In genomic region chr9:54336532-54337144, GRCm38 (mm10) we compare ENCODE assay signal across 10 mouse cellular contexts. TPM values are rescaled to one million over a fixed set of nuclear protein-coding genes. Genes with fewer than 3 reads are reported as not detected.
DNase-seq lines count a peak whose midpoint lies in the region; ATAC-seq lines count a peak whose summit lies in the region.
"Had no signal": no experiment of that assay in that cellular context is flagged by ENCODE, and none has a peak within 500 bp of the region (broad histone marks: within the 10 kb centered on the region; RNA-seq: fewer than 3 reads in every experiment).

No protein-coding gene starts in this region.

- peak; percentile 13 for DNase-seq in CD4-positive, CD25-positive, alpha-beta regulatory T cell, adult 2 months (ENCODE audit: low read depth, low spot score)
- DNase-seq in NIH3T3 (ENCODE audit: low read depth), result peak; percentile 81
- DNase-seq in cerebellum, adult 9-11 months, result peak; percentile 23
- DNase-seq in frontal cortex, postnatal 10 days (ENCODE audit: low spot score in 2 of 2), result peak; percentile 21 to 57
- peak; percentile 29 to 71 for DNase-seq in layer of hippocampus, adult 8-10 months (ENCODE audit: low spot score in 2 of 2)
- peak; percentile 56 for DNase-seq in lung, postnatal 36 days
- peak; percentile 71 for DNase-seq in right cerebral cortex, postnatal 4 days
- DNase-seq: liver, embryonic 13.5 days had no signal

- no peak for ATAC-seq in CD4-positive, CD25-positive, alpha-beta regulatory T cell, adult 4 months

RNA-seq across cellular contexts. Expression of gene Gldn, which starts 50.4 kb away (rescaled TPM):
- not detected for polyA plus RNA-seq in CD4-positive, CD25-positive, alpha-beta regulatory T cell, adult 4 months (2017; shearing (Covaris generic))
- 1 to 10 TPM in 2 of 4 experiments, under 1 TPM in 2; 0.93 to 4.7 (median 2.0) TPM for total RNA-seq in layer of hippocampus, adult 8-10 months (2022)
- polyA plus RNA-seq: C2C12; liver, embryonic 13.5 days had no signal

Comparison
In these comparisons a context has a peak if more than half of its experiments do, and no peak if none do; other contexts are left out.
1. DNase-seq: peak in every context shown above with its lines; median percentile 81 in NIH3T3; 71 in right cerebral cortex, postnatal 4 days; 56 in lung, postnatal 36 days; 50 in layer of hippocampus, adult 8-10 months; 39 in frontal cortex, postnatal 10 days; 23 in cerebellum, adult 9-11 months; 13 in CD4-positive, CD25-positive, alpha-beta regulatory T cell, adult 2 months.